Mouse (Mus musculus) intestine, embryonic 15.5 days (tissue): Measurements from ENCODE around the gene Olfr812. TPM values are rescaled to one million over a fixed set of nuclear protein-coding genes. Genes with fewer than 3 reads are reported as not detected.
"Not testable (repeated sequence)": the region's sequence is repeated elsewhere in the genome, so short reads cannot be mapped to it uniquely, and the experiment has no call there.

Source experiments
- ATAC-seq: fragments of 200-750 bp; cut with Nextera tagmentation; 2 replicates; pipeline ENCODE4 v1.8.0; 2017; ENCODE audit warnings: moderate TSS enrichment, moderate library complexity
- H3K27ac ChIP-seq: fragments of 300-500 bp; sonication (generic); 2 replicates; pipeline ENCODE4 v1.5.1; 2015; ENCODE audit warnings: mild to moderate bottlenecking, inconsistent platforms
- H3K27me3 ChIP-seq: fragments of 300-500 bp; sonication (generic); replicated peaks from 2 replicates; pipeline ENCODE4 v1.6.1; 2015; ENCODE audit warnings: inconsistent platforms
- H3K36me3 ChIP-seq: fragments of 300-500 bp; sonication (generic); 2 replicates; pipeline ENCODE4 v1.6.1; 2015; ENCODE audit warnings: inconsistent platforms
- H3K4me1 ChIP-seq: fragments of 300-500 bp; sonication (generic); replicated peaks from 2 replicates; pipeline ENCODE4 v1.6.1; 2015; ENCODE audit warnings: inconsistent platforms
- H3K4me2 ChIP-seq: fragments of 300-500 bp; sonication (generic); replicated peaks from 2 replicates; pipeline ENCODE4 v1.6.1; 2015; ENCODE audit warnings: mild to moderate bottlenecking, inconsistent platforms
- H3K4me3 ChIP-seq: fragments of 300-500 bp; sonication (generic); replicated peaks from 2 replicates; pipeline ENCODE4 v1.5.1; 2015; ENCODE audit warnings: inconsistent platforms
- H3K9ac ChIP-seq: fragments of 300-500 bp; sonication (generic); 2 replicates; pipeline ENCODE4 v1.6.1; 2015; ENCODE audit warnings: inconsistent platforms
- H3K9me3 ChIP-seq: fragments of 300-500 bp; sonication (generic); 2 replicates; pipeline ENCODE4 v1.6.1; 2016; ENCODE audit warnings: inconsistent platforms
- WGBS: fragments of 180-500 bp; shearing (Covaris S2); methylation state at CpG from one replicate; pipeline ENCODE4 v1.1.7; 2015; 5-methylcytosine and 5-hydroxymethylcytosine counted together
- polyA plus RNA-seq: library from polyadenylated mRNA; unstranded; fragments of >200 nt; fragmentation: Nextera tagmentation; extraction: Ambion mirVana; gene quantifications from 2 replicates; pipeline ENCODE4 v1.2.1, GENCODE M21; 2015

Olfr812 gene
- polyA plus RNA-seq, result not detected in 2 replicates

- H3K27ac ChIP-seq, result no peak within 1 kb of the TSS
- no peaks in the 10 kb centered on the region for H3K9me3 ChIP-seq
- WGBS, result 63% methylated on average over 1 of the region's 1 CpGs
- H3K36me3 ChIP-seq, result no peaks in the 10 kb centered on the region
- no peak within 1 kb of the TSS for H3K9ac ChIP-seq
- H3K27me3 ChIP-seq, result no peaks in the 10 kb centered on the region
- no peak for ATAC-seq
- H3K4me3 ChIP-seq, result no peak within 1 kb of the TSS
- no peak within 1 kb of the TSS for H3K4me2 ChIP-seq
- H3K4me1 ChIP-seq, result no peaks in the 10 kb centered on the region
Measured at GRCm38 (mm10) chr10:129845994-129846393, at the start of gene Olfr812. Olfr812 (minus strand) TSS chr10:129846094.

GRCm38 (mm10) chr10:129885934-129886333 is 40.0 kb upstream of the Olfr812 start:
- H3K27me3 ChIP-seq, result no peaks in the 10 kb centered on the region
- H3K9me3 ChIP-seq, result no peaks in the 10 kb centered on the region
- no peak for ATAC-seq
- no peak overlapping the region for H3K9ac ChIP-seq
- H3K4me3 ChIP-seq, result no peak overlapping the region
- 89% methylated on average over 7 of the region's 7 CpGs for WGBS
- H3K27ac ChIP-seq, result no peak overlapping the region
- H3K4me1 ChIP-seq, result no peaks in the 10 kb centered on the region
- no peaks in the 10 kb centered on the region for H3K36me3 ChIP-seq
- H3K4me2 ChIP-seq, result no peak overlapping the region

GRCm38 (mm10) chr10:129885496-129885895 is 39.6 kb upstream of the Olfr812 start:
- not testable (repeated sequence) for H3K9ac ChIP-seq, H3K4me2 ChIP-seq, H3K27me3 ChIP-seq, H3K4me1 ChIP-seq, H3K36me3 ChIP-seq, H3K27ac ChIP-seq, H3K9me3 ChIP-seq, ATAC-seq, H3K4me3 ChIP-seq
- WGBS, result 72% methylated on average over 6 of the region's 6 CpGs

- H3K4me3 ChIP-seq, H3K4me2 ChIP-seq, H3K36me3 ChIP-seq, ATAC-seq, H3K4me1 ChIP-seq, H3K27ac ChIP-seq, H3K9me3 ChIP-seq, H3K9ac ChIP-seq, H3K27me3 ChIP-seq: not testable (repeated sequence)
- 60% methylated on average over 1 of the region's 1 CpGs for WGBS
Measured at GRCm38 (mm10) chr10:129879751-129880150, 33.9 kb upstream of the Olfr812 start, which contains the start of gene Olfr814. Olfr814 (minus strand) TSS chr10:129879851.

- Histone ChIP-seq H3K36me3 (no peaks in the 10 kb centered on the region), H3K4me1 (no peaks in the 10 kb centered on the region), H3K4me3 (no peak within 1 kb of the TSS), H3K9ac (no peak within 1 kb of the TSS), H3K27me3 (no peaks in the 10 kb centered on the region), H3K9me3 (no peaks in the 10 kb centered on the region), H3K4me2 (no peak within 1 kb of the TSS), H3K27ac (no peak within 1 kb of the TSS)
- no peak for ATAC-seq
Measured at GRCm38 (mm10) chr10:129855067-129855466, 9.2 kb upstream of the Olfr812 start, which contains the start of gene Olfr813. Olfr813 (plus strand) TSS chr10:129855367.

GRCm38 (mm10) chr10:129847343-129847742 is 1.4 kb upstream of the Olfr812 start:
- no peak overlapping the region for H3K27ac ChIP-seq
- no peak overlapping the region for H3K9ac ChIP-seq
- WGBS, result 81% methylated on average over 1 of the region's 1 CpGs
- no peaks in the 10 kb centered on the region for H3K4me1 ChIP-seq
- no peaks in the 10 kb centered on the region for H3K9me3 ChIP-seq
- H3K36me3 ChIP-seq, result no peaks in the 10 kb centered on the region
- H3K4me3 ChIP-seq, result no peak overlapping the region
- no peak for ATAC-seq
- no peak overlapping the region for H3K4me2 ChIP-seq
- no peaks in the 10 kb centered on the region for H3K27me3 ChIP-seq

- no peak for ATAC-seq
- H3K27me3 ChIP-seq, result no peaks in the 10 kb centered on the region
- H3K27ac ChIP-seq, result no peak within 1 kb of the TSS
- 82% methylated on average over 4 of the region's 4 CpGs for WGBS
- H3K9ac ChIP-seq, result no peak within 1 kb of the TSS
- no peaks in the 10 kb centered on the region for H3K36me3 ChIP-seq
- no peak within 1 kb of the TSS for H3K4me3 ChIP-seq
- no peak within 1 kb of the TSS for H3K4me2 ChIP-seq
- no peaks in the 10 kb centered on the region for H3K9me3 ChIP-seq
- no peaks in the 10 kb centered on the region for H3K4me1 ChIP-seq
Measured at GRCm38 (mm10) chr10:129804296-129804695, 41.6 kb downstream of the Olfr812 start, which contains the start of gene Olfr811. Olfr811 (minus strand) TSS chr10:129804396.

- Histone ChIP-seq H3K4me2 (no peak within 1 kb of the TSS), H3K27ac (no peak within 1 kb of the TSS), H3K9me3 (no peaks in the 10 kb centered on the region), H3K36me3 (no peaks in the 10 kb centered on the region), H3K4me3 (no peak within 1 kb of the TSS), H3K27me3 (no peaks in the 10 kb centered on the region), H3K4me1 (no peaks in the 10 kb centered on the region), H3K9ac (no peak within 1 kb of the TSS)
- ATAC-seq, result no peak
Measured at GRCm38 (mm10) chr10:129794817-129795216, 51.1 kb downstream of the Olfr812 start, which contains the start of gene Olfr810. Olfr810 (minus strand) TSS chr10:129794917.

Other genes with a start within 250 kb of the Olfr812 start
- gene Olfr796, start 233.5 kb downstream of the Olfr812 start, polyA plus RNA-seq, result not detected in 2 replicates
- not detected in 2 replicates for gene Olfr798, start 218.2 kb downstream of the Olfr812 start, polyA plus RNA-seq
- gene Olfr799, start 208.6 kb downstream of the Olfr812 start, polyA plus RNA-seq, result not detected in 2 replicates
- not detected in 2 replicates for gene Olfr800, start 188.4 kb downstream of the Olfr812 start, polyA plus RNA-seq
- gene Olfr801, start 172.2 kb downstream of the Olfr812 start, polyA plus RNA-seq, result not detected in 2 replicates
- gene Olfr802, start 157.9 kb downstream of the Olfr812 start, polyA plus RNA-seq, result not detected in 2 replicates
- gene Olfr803, start 151.8 kb downstream of the Olfr812 start, polyA plus RNA-seq, result not detected in 2 replicates
- not detected in 2 replicates for gene Olfr804, start 142.9 kb downstream of the Olfr812 start, polyA plus RNA-seq
- gene Olfr805, start 116.7 kb downstream of the Olfr812 start, polyA plus RNA-seq, result not detected in 2 replicates
- not detected in 2 replicates for gene Olfr806, start 104.2 kb downstream of the Olfr812 start, polyA plus RNA-seq
- not detected in 2 replicates for gene Olfr807, start 88.3 kb downstream of the Olfr812 start, polyA plus RNA-seq
- not detected in 2 replicates for gene Olfr808, start 80.6 kb downstream of the Olfr812 start, polyA plus RNA-seq
- not detected in 2 replicates for gene Olfr809, start 71.5 kb downstream of the Olfr812 start, polyA plus RNA-seq
- gene Olfr810, start 51.2 kb downstream of the Olfr812 start, polyA plus RNA-seq, result not detected in 2 replicates
- not detected in 2 replicates for gene Olfr811, start 41.7 kb downstream of the Olfr812 start, polyA plus RNA-seq
- not detected in 2 replicates for gene Olfr813, start 9.3 kb upstream of the Olfr812 start, polyA plus RNA-seq
- not detected in 2 replicates for gene Olfr814, start 33.8 kb upstream of the Olfr812 start, polyA plus RNA-seq
- gene Olfr815, start 59.8 kb upstream of the Olfr812 start, polyA plus RNA-seq, result not detected in 2 replicates
- not detected in 2 replicates for gene Olfr816, start 69.5 kb upstream of the Olfr812 start, polyA plus RNA-seq
- gene Olfr818, start 103.0 kb upstream of the Olfr812 start, polyA plus RNA-seq, result not detected in 2 replicates
- not detected in 2 replicates for gene Olfr819, start 121.2 kb upstream of the Olfr812 start, polyA plus RNA-seq
- not detected in 2 replicates for gene Olfr247, start 130.0 kb upstream of the Olfr812 start, polyA plus RNA-seq
- gene Gm10310, start 139.0 kb upstream of the Olfr812 start, polyA plus RNA-seq, result not detected in 2 replicates
- gene Olfr820, start 166.5 kb upstream of the Olfr812 start, polyA plus RNA-seq, result not detected in 2 replicates
- gene Olfr821, start 184.3 kb upstream of the Olfr812 start, polyA plus RNA-seq, result not detected in 2 replicates
- gene Olfr822, start 225.1 kb upstream of the Olfr812 start, polyA plus RNA-seq, result not detected in 2 replicates